Mouse (Mus musculus): ENCODE results near the gene Pcnx2.

DNA sequence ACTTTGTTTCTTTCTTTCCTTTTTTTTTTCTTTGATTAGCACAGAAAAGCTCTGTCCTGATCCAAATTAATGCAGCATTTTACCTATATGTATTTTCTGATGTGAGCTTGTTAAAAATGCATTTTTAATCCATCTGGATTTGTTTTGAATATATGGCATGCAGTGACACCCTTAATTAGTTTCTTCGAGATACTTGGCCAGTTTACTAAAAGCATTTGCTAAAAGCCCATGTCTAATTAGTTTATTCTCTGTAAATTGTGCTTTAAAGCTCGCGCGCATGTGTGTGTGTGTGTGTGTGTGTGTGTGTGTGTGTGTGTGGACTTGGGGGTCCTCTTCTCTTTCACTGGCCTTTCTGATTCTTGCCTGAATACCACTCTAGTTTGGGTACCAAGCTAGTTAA lies 159.2 kb downstream of the Pcnx2 start:
- TF ChIP-seq GATA1 (IDR thresholded peaks at IDR 0.05; ENCODE audit: low read length) (no peak), TAL1 (IDR thresholded peaks at IDR 0.05; ENCODE audit: low read length) (no peak)

Measured in erythroblast, embryonic 14.5 days (primary cell).